Mouse (Mus musculus) brain, embryonic 18.5 days (tissue): ENCODE data around the gene Gm44965.

ENCODE experiments used
- DNase-seq: peaks from one replicate; pipeline ENCODE4 v3.0.0-alpha.2; 2012; ENCODE audit warnings: low read depth, low spot score

Gene Gm44965

GRCm38 (mm10) chr6:48623460-48623859, 29.7 kb downstream of the Gm44965 start:
- DNase-seq, result no peak

- no peak for DNase-seq
Observed at GRCm38 (mm10) chr6:48626464-48626863, 32.7 kb downstream of the Gm44965 start, which contains the start of gene AI854703. Gene AI854703 (plus strand): TSS chr6:48626764.

- no peak for DNase-seq
Observed at GRCm38 (mm10) chr6:48626984-48627383, 33.2 kb downstream of the Gm44965 start.

GRCm38 (mm10) chr6:48627511-48627924, 33.8 kb downstream of the Gm44965 start:
- DNase-seq, result no peak

- DNase-seq, result no peak
Observed at GRCm38 (mm10) chr6:48628377-48628776, 34.6 kb downstream of the Gm44965 start.

- DNase-seq, result no peak
Observed at GRCm38 (mm10) chr6:48628808-48629660, 35.3 kb downstream of the Gm44965 start.

GRCm38 (mm10) chr6:48629661-48630034, 35.9 kb downstream of the Gm44965 start:
- no peak for DNase-seq

GRCm38 (mm10) chr6:48630831-48631230, 37.1 kb downstream of the Gm44965 start:
- DNase-seq, result no peak

- no peak for DNase-seq
Observed at GRCm38 (mm10) chr6:48635105-48635504, 41.4 kb downstream of the Gm44965 start.

- DNase-seq, result no peak
Observed at GRCm38 (mm10) chr6:48636515-48636914, 42.8 kb downstream of the Gm44965 start.

- DNase-seq, result no peak
Observed at GRCm38 (mm10) chr6:48637811-48638500, 44.2 kb downstream of the Gm44965 start.

- DNase-seq, result no peak
Observed at GRCm38 (mm10) chr6:48638553-48638952, 44.8 kb downstream of the Gm44965 start.

GRCm38 (mm10) chr6:48641391-48641790, 47.6 kb downstream of the Gm44965 start:
- DNase-seq, result no peak

- peak; percentile 49 for DNase-seq
Observed at GRCm38 (mm10) chr6:48642764-48643292, 49.1 kb downstream of the Gm44965 start.

GRCm38 (mm10) chr6:48645660-48646308, 52.0 kb downstream of the Gm44965 start:
- DNase-seq, result no peak

GRCm38 (mm10) chr6:48646309-48646690, 52.6 kb downstream of the Gm44965 start:
- DNase-seq, result no peak

- no peak for DNase-seq
Observed at GRCm38 (mm10) chr6:48646995-48647394, 53.3 kb downstream of the Gm44965 start, which contains the start of gene Gimap8. Gene Gimap8 (plus strand): TSS chr6:48647234.

GRCm38 (mm10) chr6:48647611-48648010, 53.9 kb downstream of the Gm44965 start:
- DNase-seq, result no peak

- DNase-seq, result no peak
Observed at GRCm38 (mm10) chr6:48648779-48649178, 55.0 kb downstream of the Gm44965 start.

- DNase-seq, result no peak
Observed at GRCm38 (mm10) chr6:48650041-48650440, 56.3 kb downstream of the Gm44965 start.

GRCm38 (mm10) chr6:48658721-48659120, 65.0 kb downstream of the Gm44965 start:
- DNase-seq, result no peak

- DNase-seq, result no peak
Observed at GRCm38 (mm10) chr6:48664750-48665149, 71.0 kb downstream of the Gm44965 start.
